Mouse (Mus musculus): ENCODE measurements around the gene Actl6a. TPM values are rescaled to one million over a fixed set of nuclear protein-coding genes. Genes with fewer than 3 reads are reported as not detected.

Actl6a gene
- polyA plus RNA-seq, 1 experiment from 2014 or later, result 128 TPM

- H3K4me1 ChIP-seq, result no peaks in the 10 kb centered on the region
- no peak overlapping the region for H3K9ac ChIP-seq
- H3K36me3 ChIP-seq, result no peaks in the 10 kb centered on the region
- H3K27me3 ChIP-seq, result no peaks in the 10 kb centered on the region
- no peak for ATAC-seq (ENCODE audit: insufficient number of reproducible peaks, low FRiP score, low TSS enrichment, low read depth)
- H3K9me3 ChIP-seq (replicated peaks), result no peaks in the 10 kb centered on the region
- no peak overlapping the region for H3K27ac ChIP-seq (replicated peaks)
- no peak overlapping the region for H3K4me2 ChIP-seq (replicated peaks)
- no peak overlapping the region for H3K4me3 ChIP-seq (replicated peaks)
These were observed 32.9 kb upstream of the Actl6a start for GRCm38 (mm10) chr3:32673151-32673550.

- H3K27ac ChIP-seq (replicated peaks), result no peak overlapping the region
- H3K36me3 ChIP-seq, result no peaks in the 10 kb centered on the region
- no peak overlapping the region for H3K4me2 ChIP-seq (replicated peaks)
- peak; percentile 63; the same call in 1 of the 2 replicates for ATAC-seq (ENCODE audit: insufficient number of reproducible peaks, low FRiP score, low TSS enrichment, low read depth)
- H3K4me1 ChIP-seq, result no peaks in the 10 kb centered on the region
- no peaks in the 10 kb centered on the region for H3K27me3 ChIP-seq
- no peak overlapping the region for H3K9ac ChIP-seq
- no peak overlapping the region for H3K4me3 ChIP-seq (replicated peaks)
- 81% methylated on average over 6 of the region's 6 CpGs for WGBS
- H3K9me3 ChIP-seq (replicated peaks), result no peaks in the 10 kb centered on the region
These were observed 29.7 kb upstream of the Actl6a start for GRCm38 (mm10) chr3:32676393-32676792.

GRCm38 (mm10) chr3:32682910-32683531 is 23.1 kb upstream of the Actl6a start:
- WGBS, result 76% methylated on average over 11 of the region's 12 CpGs
- ATAC-seq (ENCODE audit: insufficient number of reproducible peaks, low FRiP score, low TSS enrichment, low read depth), result no peak
- no peak overlapping the region for H3K4me3 ChIP-seq (replicated peaks)
- H3K9ac ChIP-seq, result no peak overlapping the region
- no peak overlapping the region for H3K4me2 ChIP-seq (replicated peaks)
- H3K9me3 ChIP-seq (replicated peaks), result no peaks in the 10 kb centered on the region
- H3K27ac ChIP-seq (replicated peaks), result no peak overlapping the region
- H3K4me1 ChIP-seq, result no peaks in the 10 kb centered on the region
- H3K27me3 ChIP-seq, result no peaks in the 10 kb centered on the region
- H3K36me3 ChIP-seq, result no peaks in the 10 kb centered on the region

GRCm38 (mm10) chr3:32684631-32685030 is 21.5 kb upstream of the Actl6a start:
- Histone ChIP-seq H3K27me3 (no peaks in the 10 kb centered on the region), H3K4me3 (replicated peaks) (no peak overlapping the region), H3K9ac (no peak overlapping the region), H3K4me1 (no peaks in the 10 kb centered on the region), H3K4me2 (replicated peaks) (no peak overlapping the region), H3K36me3 (no peaks in the 10 kb centered on the region), H3K27ac (replicated peaks) (no peak overlapping the region), H3K9me3 (replicated peaks) (no peaks in the 10 kb centered on the region)
- 64% methylated on average over 3 of the region's 3 CpGs for WGBS
- ATAC-seq (ENCODE audit: insufficient number of reproducible peaks, low FRiP score, low TSS enrichment, low read depth), result no peak

- 57% methylated on average over 1 of the region's 1 CpGs for WGBS
- no peaks in the 10 kb centered on the region for H3K4me1 ChIP-seq
- H3K4me2 ChIP-seq (replicated peaks), result no peak overlapping the region
- H3K36me3 ChIP-seq, result no peaks in the 10 kb centered on the region
- no peaks in the 10 kb centered on the region for H3K27me3 ChIP-seq
- H3K4me3 ChIP-seq (replicated peaks), result no peak overlapping the region
- ATAC-seq (ENCODE audit: insufficient number of reproducible peaks, low FRiP score, low TSS enrichment, low read depth), result no peak
- no peak overlapping the region for H3K9ac ChIP-seq
- H3K9me3 ChIP-seq (replicated peaks), result no peaks in the 10 kb centered on the region
- no peak overlapping the region for H3K27ac ChIP-seq (replicated peaks)
These were observed 19.6 kb upstream of the Actl6a start for GRCm38 (mm10) chr3:32686537-32686936.

GRCm38 (mm10) chr3:32687156-32687555 is 18.9 kb upstream of the Actl6a start:
- H3K4me2 ChIP-seq (replicated peaks), result no peak overlapping the region
- H3K4me3 ChIP-seq (replicated peaks), result no peak overlapping the region
- H3K36me3 ChIP-seq, result no peaks in the 10 kb centered on the region
- H3K27me3 ChIP-seq, result no peaks in the 10 kb centered on the region
- WGBS, result 60% methylated on average over 4 of the region's 4 CpGs
- H3K9me3 ChIP-seq (replicated peaks), result no peaks in the 10 kb centered on the region
- H3K9ac ChIP-seq, result no peak overlapping the region
- no peak for ATAC-seq (ENCODE audit: insufficient number of reproducible peaks, low FRiP score, low TSS enrichment, low read depth)
- H3K27ac ChIP-seq (replicated peaks), result no peak overlapping the region
- no peaks in the 10 kb centered on the region for H3K4me1 ChIP-seq

- Histone ChIP-seq H3K4me2 (replicated peaks) (no peak overlapping the region), H3K27ac (replicated peaks) (no peak overlapping the region), H3K27me3 (no peaks in the 10 kb centered on the region), H3K36me3 (no peaks in the 10 kb centered on the region), H3K9ac (no peak overlapping the region), H3K4me1 (no peaks in the 10 kb centered on the region), H3K4me3 (replicated peaks) (no peak overlapping the region), H3K9me3 (replicated peaks) (no peaks in the 10 kb centered on the region)
- 76% methylated on average over 9 of the region's 9 CpGs for WGBS
- ATAC-seq (ENCODE audit: insufficient number of reproducible peaks, low FRiP score, low TSS enrichment, low read depth), result no peak
These were observed 16.5 kb upstream of the Actl6a start for GRCm38 (mm10) chr3:32689567-32689999.

- no peaks in the 10 kb centered on the region for H3K36me3 ChIP-seq
- no peak overlapping the region for H3K9ac ChIP-seq
- no peak overlapping the region for H3K4me3 ChIP-seq (replicated peaks)
- 85% methylated on average over 3 of the region's 3 CpGs for WGBS
- no peak overlapping the region for H3K27ac ChIP-seq (replicated peaks)
- no peaks in the 10 kb centered on the region for H3K9me3 ChIP-seq (replicated peaks)
- no peak overlapping the region for H3K4me2 ChIP-seq (replicated peaks)
- no peaks in the 10 kb centered on the region for H3K4me1 ChIP-seq
- ATAC-seq (ENCODE audit: insufficient number of reproducible peaks, low FRiP score, low TSS enrichment, low read depth), result no peak
- H3K27me3 ChIP-seq, result no peaks in the 10 kb centered on the region
These were observed 16.1 kb upstream of the Actl6a start for GRCm38 (mm10) chr3:32690008-32690407.

GRCm38 (mm10) chr3:32690901-32691300 is 15.2 kb upstream of the Actl6a start:
- H3K4me1 ChIP-seq, result no peaks in the 10 kb centered on the region
- 50% methylated on average over 1 of the region's 1 CpGs for WGBS
- no peaks in the 10 kb centered on the region for H3K9me3 ChIP-seq (replicated peaks)
- no peak overlapping the region for H3K4me3 ChIP-seq (replicated peaks)
- H3K4me2 ChIP-seq (replicated peaks), result no peak overlapping the region
- no peak overlapping the region for H3K27ac ChIP-seq (replicated peaks)
- H3K36me3 ChIP-seq, result no peaks in the 10 kb centered on the region
- no peak overlapping the region for H3K9ac ChIP-seq
- ATAC-seq (ENCODE audit: insufficient number of reproducible peaks, low FRiP score, low TSS enrichment, low read depth), result no peak
- H3K27me3 ChIP-seq, result no peaks in the 10 kb centered on the region

- 53% methylated on average over 5 of the region's 5 CpGs for WGBS
- ATAC-seq (ENCODE audit: insufficient number of reproducible peaks, low FRiP score, low TSS enrichment, low read depth), result no peak
- Histone ChIP-seq H3K27ac (replicated peaks) (no peak overlapping the region), H3K4me2 (replicated peaks) (no peak overlapping the region), H3K4me3 (replicated peaks) (no peak overlapping the region), H3K9me3 (replicated peaks) (no peaks in the 10 kb centered on the region), H3K4me1 (no peaks in the 10 kb centered on the region), H3K27me3 (no peaks in the 10 kb centered on the region), H3K9ac (no peak overlapping the region), H3K36me3 (no peaks in the 10 kb centered on the region)
These were observed 14.3 kb upstream of the Actl6a start for GRCm38 (mm10) chr3:32691841-32692240.

- ATAC-seq (ENCODE audit: insufficient number of reproducible peaks, low FRiP score, low TSS enrichment, low read depth), result no peak
- 43% methylated on average over 5 of the region's 5 CpGs for WGBS
- Histone ChIP-seq H3K4me3 (replicated peaks) (no peak overlapping the region), H3K4me2 (replicated peaks) (no peak overlapping the region), H3K27me3 (no peaks in the 10 kb centered on the region), H3K4me1 (no peaks in the 10 kb centered on the region), H3K36me3 (no peaks in the 10 kb centered on the region), H3K9me3 (replicated peaks) (no peaks in the 10 kb centered on the region), H3K9ac (no peak overlapping the region), H3K27ac (replicated peaks) (no peak overlapping the region)
These were observed 11.9 kb upstream of the Actl6a start for GRCm38 (mm10) chr3:32694211-32694610.
